Mouse (Mus musculus): Measurements from ENCODE around the gene Hpn. TPM values are rescaled to one million over a fixed set of nuclear protein-coding genes. Genes with fewer than 3 reads are reported as not detected.
A peak's percentile ranks its signal among the peaks of the same experiment; 100 is the strongest.

Gene Hpn
- total RNA-seq, 1 experiment from 2014 or later, result 1.4 TPM

GRCm38 (mm10) chr7:31080611-31081010 is 34.5 kb downstream of the Hpn start:
- no peak for DNase-seq

GRCm38 (mm10) chr7:31079670-31080069 is 35.4 kb downstream of the Hpn start:
- DNase-seq, result no peak

- no peak for DNase-seq
These were observed 37.1 kb downstream of the Hpn start for GRCm38 (mm10) chr7:31077885-31078445.

GRCm38 (mm10) chr7:31077470-31077869 is 37.6 kb downstream of the Hpn start:
- DNase-seq, result no peak

GRCm38 (mm10) chr7:31076492-31076891 is 38.6 kb downstream of the Hpn start, which contains the start of gene Fxyd3:
Fxyd3 (minus strand) TSS chr7:31076704.
- DNase-seq, result no peak

GRCm38 (mm10) chr7:31074713-31075069 is 40.4 kb downstream of the Hpn start:
- DNase-seq, result no peak

DNA sequence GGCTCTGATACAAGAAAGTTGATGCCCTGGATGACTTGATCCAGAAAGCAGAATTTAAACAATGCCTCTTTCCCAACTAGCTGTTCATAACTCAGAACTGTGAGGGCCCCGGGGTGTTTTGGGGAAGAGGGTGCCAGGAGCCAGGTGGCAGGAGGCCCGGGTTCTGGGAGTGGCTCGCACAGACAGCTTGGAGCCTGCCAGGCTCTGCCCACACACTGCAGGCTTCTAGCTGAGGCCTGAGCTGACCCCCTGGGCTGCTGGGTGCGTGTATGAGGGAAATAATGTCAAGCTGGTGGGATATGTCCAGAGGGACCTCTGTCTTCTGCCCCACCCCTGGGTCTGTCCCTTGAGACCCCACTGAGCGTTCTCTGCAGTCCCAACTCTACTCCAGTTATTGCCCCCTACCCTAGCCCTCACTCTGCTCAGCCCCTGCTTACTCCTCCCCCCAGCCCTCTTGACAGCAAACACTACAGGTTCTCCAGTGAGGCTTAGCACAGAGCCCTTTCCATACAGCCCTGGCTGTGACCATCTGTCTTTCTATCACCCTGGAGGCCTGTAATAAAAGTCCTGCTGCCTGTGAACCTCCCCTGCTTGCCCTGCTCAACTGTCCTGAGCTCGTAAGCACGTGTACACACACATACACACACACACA is 40.9 kb downstream of the Hpn start:
- no peak for DNase-seq

DNA sequence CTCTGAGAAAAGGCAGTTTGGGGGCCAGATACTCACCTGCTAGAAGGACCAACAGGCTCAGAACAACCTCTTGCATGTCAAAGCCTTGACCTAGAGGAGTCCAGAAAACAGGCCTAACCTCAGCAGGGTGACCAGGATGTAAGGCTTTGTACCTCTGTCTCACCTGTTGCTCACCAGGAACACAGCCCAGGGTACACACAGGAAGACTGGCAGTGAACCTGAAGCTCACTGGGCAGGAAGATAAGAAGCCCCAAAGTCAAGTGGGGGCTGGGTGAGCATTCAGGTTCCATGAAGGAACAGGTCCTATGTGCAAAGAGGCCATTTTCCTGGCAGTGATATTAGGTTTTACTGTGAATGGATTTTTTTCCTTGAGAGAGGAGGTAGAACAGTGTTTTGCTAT is 41.5 kb downstream of the Hpn start:
- no peak for DNase-seq

- no peak for DNase-seq
These were observed 42.8 kb downstream of the Hpn start for GRCm38 (mm10) chr7:31072326-31072725.

- DNase-seq, result no peak
These were observed 44.8 kb downstream of the Hpn start for GRCm38 (mm10) chr7:31070324-31070723.

GRCm38 (mm10) chr7:31069491-31069890 is 45.6 kb downstream of the Hpn start:
- no peak for DNase-seq

GRCm38 (mm10) chr7:31067836-31068235 is 47.3 kb downstream of the Hpn start:
- DNase-seq, result no peak

DNA sequence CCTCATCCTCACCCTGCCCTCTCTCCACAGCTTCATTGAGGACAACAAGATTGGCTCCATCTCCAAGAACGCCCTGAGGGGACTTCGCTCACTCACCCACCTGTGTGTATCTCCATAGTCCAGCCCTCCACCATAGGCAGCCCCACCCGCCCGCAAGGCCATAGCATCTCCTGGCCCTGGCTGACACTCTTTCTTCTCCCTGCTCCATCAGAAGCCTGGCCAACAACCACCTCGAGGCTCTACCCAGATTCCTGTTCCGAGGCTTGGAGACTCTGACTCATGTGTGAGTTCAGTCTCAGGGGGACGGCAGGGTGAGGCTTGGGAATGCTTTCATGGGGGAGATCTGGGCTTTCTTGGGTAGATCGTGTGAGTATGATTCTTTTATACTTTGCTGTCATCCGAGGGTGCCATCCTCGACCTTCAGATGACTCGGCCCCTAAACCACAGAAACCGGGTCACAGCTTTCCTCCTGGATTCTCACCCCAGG is 52.0 kb downstream of the Hpn start:
- DNase-seq, result no peak

GRCm38 (mm10) chr7:31060621-31061010 is 54.5 kb downstream of the Hpn start:
- DNase-seq, result no peak

DNA sequence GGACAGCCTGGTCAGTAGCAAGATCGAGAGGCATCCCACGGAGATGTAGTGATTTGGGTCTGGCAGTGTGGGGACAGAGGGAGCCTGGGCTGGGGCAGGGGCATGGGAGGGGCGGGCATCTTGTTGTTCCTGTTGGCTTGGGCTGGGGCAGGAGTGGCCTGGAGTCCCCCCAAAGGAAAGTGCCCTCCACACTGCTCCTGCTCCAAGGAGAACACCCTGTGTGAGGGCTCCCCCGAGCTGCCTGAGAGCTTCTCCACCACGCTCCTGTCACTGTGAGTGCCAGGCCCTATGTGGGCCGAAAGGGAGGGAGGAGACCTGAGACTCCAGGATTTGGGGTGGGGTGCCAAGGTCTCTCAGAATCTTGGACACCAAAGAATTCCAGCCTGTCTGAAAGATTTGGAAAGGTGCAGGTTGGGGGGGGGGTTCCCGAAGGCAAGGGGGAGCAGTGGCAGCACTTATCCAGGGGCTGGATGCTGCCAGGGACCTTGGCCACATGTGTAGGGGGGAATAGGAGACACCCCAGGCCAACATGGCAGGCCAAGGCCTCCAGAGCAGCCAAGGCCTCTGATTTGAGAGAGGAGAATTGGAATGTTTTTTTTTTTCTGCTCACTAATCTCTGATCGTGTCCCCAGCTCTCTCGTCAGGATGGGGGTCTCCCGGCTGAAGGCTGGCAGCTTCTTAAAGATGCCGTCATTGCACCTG is 55.0 kb downstream of the Hpn start:
- DNase-seq, result no peak

DNA sequence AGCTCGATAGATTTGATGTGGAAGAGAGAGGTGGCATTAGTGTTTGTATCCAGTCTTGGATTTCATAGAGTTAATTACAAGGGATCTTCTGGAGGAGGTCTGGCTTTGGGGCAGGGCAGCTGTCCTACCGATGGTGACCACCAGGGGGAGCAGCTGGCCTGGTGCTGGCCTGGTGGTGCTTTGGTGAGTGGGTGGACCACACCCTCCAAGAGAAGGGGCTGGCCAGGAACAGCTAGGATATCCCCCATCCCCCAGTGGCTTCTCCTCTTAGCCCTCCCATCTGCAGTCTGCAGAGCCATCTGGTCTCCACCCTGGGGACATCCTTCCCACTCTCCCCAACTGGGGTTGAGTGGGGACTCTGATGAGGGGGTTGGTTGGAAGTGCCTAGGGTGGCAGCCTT is 56.0 kb downstream of the Hpn start, which contains the start of gene Lgi4:
Gene Lgi4, plus strand, starts transcription at position 235 of the 400 bp plus-strand sequence.
- DNase-seq, result peak; percentile 83

DNA sequence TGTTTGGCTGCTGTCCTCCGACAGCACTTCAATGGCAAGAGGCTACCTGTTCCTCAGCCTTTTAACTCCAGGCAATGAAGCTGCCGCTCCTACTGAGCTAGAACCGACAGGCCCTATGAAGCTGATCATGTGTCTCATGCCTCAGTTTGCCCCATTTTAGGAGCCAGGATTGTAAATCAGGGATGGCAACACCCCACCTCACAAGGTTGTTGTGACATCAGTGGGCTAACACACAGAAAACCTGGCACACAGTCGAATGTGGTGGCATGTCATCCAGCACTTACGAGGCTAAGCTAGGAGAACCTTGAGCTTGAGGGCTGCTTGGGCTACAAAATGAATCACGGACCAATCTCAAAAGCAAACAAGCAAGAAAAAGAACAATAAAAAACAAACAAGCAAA is 56.9 kb downstream of the Hpn start:
- no peak for DNase-seq

DNA sequence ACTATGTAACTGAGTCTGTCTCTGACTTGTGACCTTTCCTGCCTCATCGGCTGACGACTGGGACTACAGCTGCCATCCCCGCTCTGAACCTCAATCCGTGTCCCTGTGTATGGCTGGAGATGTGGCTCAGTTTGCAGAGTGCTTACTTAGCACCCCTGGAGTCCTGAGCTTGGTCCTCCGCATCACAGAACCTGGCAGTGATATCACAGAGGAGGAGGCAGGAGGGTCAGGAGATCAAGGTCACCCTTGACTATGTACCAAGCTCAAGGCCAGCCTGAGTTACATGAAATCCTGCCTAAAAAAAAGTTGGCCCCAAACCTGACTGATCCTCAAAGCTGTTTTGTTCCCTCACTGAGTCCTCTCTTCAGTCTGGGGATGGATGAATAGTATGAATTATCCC is 57.4 kb downstream of the Hpn start:
- DNase-seq, result no peak

DNA sequence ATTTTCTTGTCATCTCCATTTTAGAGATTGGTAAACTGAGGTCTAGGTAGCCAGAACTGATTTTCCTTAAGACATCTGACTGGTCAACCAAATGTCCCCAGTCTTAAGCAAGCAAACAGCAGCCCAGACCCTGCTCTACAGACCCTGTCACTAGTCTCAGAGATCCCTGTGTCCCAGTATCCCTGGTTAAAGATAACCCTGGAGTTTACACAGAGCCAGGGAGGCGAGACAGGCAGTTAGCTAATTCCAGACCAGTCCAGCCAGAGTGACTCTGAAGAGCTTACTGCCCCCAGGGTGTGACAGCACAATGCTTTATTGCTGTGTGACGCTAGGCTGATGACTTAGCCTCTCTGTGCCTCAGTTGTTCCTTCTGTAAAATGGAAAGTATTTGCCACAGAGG is 58.0 kb downstream of the Hpn start, which contains the start of gene Fxyd1:
Gene Fxyd1, minus strand, starts transcription at position 129 of the 400 bp plus-strand sequence.
- no peak for DNase-seq

GRCm38 (mm10) chr7:31056448-31056847 is 58.6 kb downstream of the Hpn start:
- no peak for DNase-seq

GRCm38 (mm10) chr7:31055883-31056282 is 59.2 kb downstream of the Hpn start:
- DNase-seq, result no peak

- DNase-seq, result peak; percentile 75
These were observed 59.7 kb downstream of the Hpn start for GRCm38 (mm10) chr7:31055354-31055824.

DNA sequence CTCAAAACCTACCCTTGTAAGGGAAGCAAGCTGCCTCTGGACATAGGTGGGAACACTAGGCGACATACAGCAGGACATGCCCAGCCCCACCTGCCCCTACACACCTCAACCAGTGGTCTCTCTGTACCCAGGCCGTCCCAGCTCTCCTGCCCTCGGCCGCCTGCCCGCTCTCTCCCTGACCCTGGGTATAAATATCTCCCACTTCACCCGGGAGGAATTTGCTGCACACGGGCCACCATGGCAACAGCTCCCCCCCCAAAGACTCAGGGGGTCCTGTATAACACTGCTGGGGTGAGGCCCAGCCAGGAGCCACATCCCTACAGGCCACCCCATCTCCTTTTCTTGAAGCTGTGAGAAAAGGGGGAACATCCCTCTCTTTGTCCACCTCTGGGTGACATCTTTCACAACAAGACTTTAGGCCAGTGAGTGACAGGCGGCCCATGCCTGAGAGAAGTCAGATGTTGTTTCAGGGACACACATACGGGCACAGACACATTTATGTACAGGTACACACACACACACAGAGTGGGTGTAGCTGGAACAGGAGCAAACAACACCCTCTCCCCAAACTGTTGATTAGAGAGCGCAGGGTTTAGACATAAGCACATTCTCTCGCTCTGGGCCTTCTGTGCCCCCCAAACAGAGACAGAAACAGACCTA is 60.3 kb downstream of the Hpn start:
- peak; percentile 39 for DNase-seq

Data from adrenal gland, postnatal 25 days (tissue).